Mouse (Mus musculus): ENCODE data around the gene Prkag2. TPM values are rescaled to one million over a fixed set of nuclear protein-coding genes. Genes with fewer than 3 reads are reported as not detected.

The Prkag2 gene
- 100 to 1,000 TPM; 143 to 198 (median 175) TPM for total RNA-seq (2022)

- DNase-seq (ENCODE audit: low spot score in 2 of 2): no peak
These were observed at the start of gene Prkag2 for GRCm38 (mm10) chr5:25100516-25101125. Gene Prkag2 (minus strand): TSS chr5:25100642.

- DNase-seq (ENCODE audit: low spot score in 2 of 2): no peak
These were observed 49.0 kb upstream of the Prkag2 start for GRCm38 (mm10) chr5:25149331-25149965.

GRCm38 (mm10) chr5:25146705-25147104 is 46.3 kb upstream of the Prkag2 start:
- no peak for DNase-seq (ENCODE audit: low spot score in 2 of 2)

- no peak for DNase-seq (ENCODE audit: low spot score in 2 of 2)
These were observed 27.4 kb upstream of the Prkag2 start for GRCm38 (mm10) chr5:25127865-25128264.

GRCm38 (mm10) chr5:25125884-25126560 is 25.6 kb upstream of the Prkag2 start:
- DNase-seq (ENCODE audit: low spot score in 2 of 2): no peak

- no peak for DNase-seq (ENCODE audit: low spot score in 2 of 2)
These were observed 22.1 kb upstream of the Prkag2 start for GRCm38 (mm10) chr5:25122534-25122933.

GRCm38 (mm10) chr5:25119148-25119547 is 18.7 kb upstream of the Prkag2 start:
- DNase-seq (ENCODE audit: low spot score in 2 of 2): peak; percentile 49 to 54

- peak; percentile 87 to 90 for DNase-seq (ENCODE audit: low spot score in 2 of 2)
These were observed 15.6 kb upstream of the Prkag2 start for GRCm38 (mm10) chr5:25115997-25116396.

GRCm38 (mm10) chr5:25115216-25115615 is 14.8 kb upstream of the Prkag2 start:
- no peak for DNase-seq (ENCODE audit: low spot score in 2 of 2)

GRCm38 (mm10) chr5:25114110-25114509 is 13.7 kb upstream of the Prkag2 start:
- no peak for DNase-seq (ENCODE audit: low spot score in 2 of 2)

- DNase-seq (ENCODE audit: low spot score in 2 of 2): no peak
These were observed 9.9 kb upstream of the Prkag2 start for GRCm38 (mm10) chr5:25110314-25110713.

GRCm38 (mm10) chr5:25105748-25106147 is 5.3 kb upstream of the Prkag2 start:
- no peak for DNase-seq (ENCODE audit: low spot score in 2 of 2)

- DNase-seq (ENCODE audit: low spot score in 2 of 2): peak in 1 of 2 experiments; percentile 43
These were observed 683 bp upstream of the Prkag2 start for GRCm38 (mm10) chr5:25101126-25101523.

- DNase-seq (ENCODE audit: low spot score in 2 of 2): no peak
These were observed 306 bp downstream of the Prkag2 start for GRCm38 (mm10) chr5:25100157-25100515.

GRCm38 (mm10) chr5:25099367-25100156 is 880 bp downstream of the Prkag2 start:
- peak; percentile 57 to 68 for DNase-seq (ENCODE audit: low spot score in 2 of 2)

- no peak for DNase-seq (ENCODE audit: low spot score in 2 of 2)
These were observed 2.6 kb downstream of the Prkag2 start for GRCm38 (mm10) chr5:25097891-25098290.

GRCm38 (mm10) chr5:25096431-25096830 is 4.0 kb downstream of the Prkag2 start:
- no peak for DNase-seq (ENCODE audit: low spot score in 2 of 2)

- no peak for DNase-seq (ENCODE audit: low spot score in 2 of 2)
These were observed 7.7 kb downstream of the Prkag2 start for GRCm38 (mm10) chr5:25092630-25093245.

- peak; percentile 54 to 58 for DNase-seq (ENCODE audit: low spot score in 2 of 2)
These were observed 11.0 kb downstream of the Prkag2 start for GRCm38 (mm10) chr5:25089258-25089972.

GRCm38 (mm10) chr5:25088633-25089032 is 11.8 kb downstream of the Prkag2 start:
- DNase-seq (ENCODE audit: low spot score in 2 of 2): no peak

- no peak for DNase-seq (ENCODE audit: low spot score in 2 of 2)
These were observed 12.3 kb downstream of the Prkag2 start for GRCm38 (mm10) chr5:25088111-25088510.
